Mouse (Mus musculus) WW6 (cell line): ENCODE data around the gene Gjb4.

Source experiments
- DNase-seq: peaks from one replicate; pipeline ENCODE4 v3.0.0-alpha.2; 2013; ENCODE audit warnings: low read depth, low spot score

Gjb4 gene

GRCm38 (mm10) chr4:127311561-127311960 lies 42.3 kb downstream of the Gjb4 start:
- no peak for DNase-seq

GRCm38 (mm10) chr4:127306915-127307314 lies 47.0 kb downstream of the Gjb4 start:
- DNase-seq, result no peak

- DNase-seq, result no peak
These were observed 50.1 kb downstream of the Gjb4 start for GRCm38 (mm10) chr4:127303796-127304195.
